Mouse (Mus musculus) limb, embryonic 10.5 days (tissue): Measurements from ENCODE around the gene Krt1. TPM values are rescaled to one million over a fixed set of nuclear protein-coding genes. Genes with fewer than 3 reads are reported as not detected.

ENCODE experiments used
- DNase-seq: peaks from one replicate; pipeline ENCODE4 v3.0.0-alpha.2; 2017; ENCODE audit warnings: low spot score
- H3K27ac ChIP-seq: fragments of 300-500 bp; sonication (generic); 2 replicates; pipeline ENCODE4 v1.5.1; 2016; ENCODE audit warnings: mild to moderate bottlenecking
- H3K27me3 ChIP-seq: fragments of 300-500 bp; sonication (generic); 2 replicates; pipeline ENCODE4 v1.6.1; 2016; ENCODE audit warnings: low read depth, mild to moderate bottlenecking; ENCODE audit not compliant: poor library complexity, severe bottlenecking
- H3K36me3 ChIP-seq: fragments of 300-500 bp; sonication (generic); 2 replicates; pipeline ENCODE4 v1.6.1; 2016; ENCODE audit warnings: mild to moderate bottlenecking, moderate library complexity
- H3K4me1 ChIP-seq: fragments of 300-500 bp; sonication (generic); 2 replicates; pipeline ENCODE4 v1.6.1; 2016
- H3K4me3 ChIP-seq: fragments of 300-500 bp; sonication (generic); 2 replicates; pipeline ENCODE4 v1.5.1; 2016; ENCODE audit warnings: mild to moderate bottlenecking, moderate library complexity
- H3K9me3 ChIP-seq: fragments of 300-500 bp; sonication (generic); replicated peaks from 2 replicates; pipeline ENCODE4 v1.6.1; 2016; ENCODE audit warnings: mild to moderate bottlenecking
- WGBS: fragments of 180-500 bp; shearing (Covaris S2); methylation state at CpG from one replicate; pipeline ENCODE4 v1.1.7; 2016; 5-methylcytosine and 5-hydroxymethylcytosine counted together
- polyA plus RNA-seq: library from polyadenylated mRNA; unstranded; fragments of >200 nt; fragmentation: Nextera tagmentation; extraction: Ambion mirVana; gene quantifications from 2 replicates; pipeline ENCODE4 v1.2.1, GENCODE M21; 2016

The Krt1 gene
- polyA plus RNA-seq, 1 experiment from 2014 or later: 0.96 TPM

DNA sequence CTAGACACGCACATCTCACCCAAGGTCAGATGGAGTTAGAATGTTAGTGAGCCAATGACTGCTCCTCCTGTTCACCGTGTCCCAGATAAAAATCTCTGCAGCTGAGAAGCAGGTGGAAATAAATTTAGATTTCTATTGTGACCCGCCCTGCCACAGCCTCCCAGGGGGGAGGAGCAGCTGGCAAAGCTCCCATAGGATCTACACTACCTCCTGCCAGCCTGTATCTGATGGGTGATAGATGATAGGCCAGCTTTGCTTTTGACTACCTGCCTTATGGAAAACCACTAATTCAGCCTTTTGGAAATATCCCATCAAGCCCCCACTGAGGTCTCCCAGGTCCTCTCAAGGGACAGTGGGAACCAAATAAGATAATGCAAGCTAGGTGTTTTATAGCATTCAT, 5.1 kb upstream of the Krt1 start:
- peaks cover 97% of the 10 kb centered on the region for H3K27me3 ChIP-seq
- no peaks in the 10 kb centered on the region for H3K36me3 ChIP-seq
- no peaks in the 10 kb centered on the region for H3K9me3 ChIP-seq
- H3K27ac ChIP-seq: no peak overlapping the region
- H3K4me3 ChIP-seq: no peak overlapping the region
- peaks cover 23% of the 10 kb centered on the region for H3K4me1 ChIP-seq
- no peak for DNase-seq
- 82% methylated on average over 3 of the region's 3 CpGs for WGBS

DNA sequence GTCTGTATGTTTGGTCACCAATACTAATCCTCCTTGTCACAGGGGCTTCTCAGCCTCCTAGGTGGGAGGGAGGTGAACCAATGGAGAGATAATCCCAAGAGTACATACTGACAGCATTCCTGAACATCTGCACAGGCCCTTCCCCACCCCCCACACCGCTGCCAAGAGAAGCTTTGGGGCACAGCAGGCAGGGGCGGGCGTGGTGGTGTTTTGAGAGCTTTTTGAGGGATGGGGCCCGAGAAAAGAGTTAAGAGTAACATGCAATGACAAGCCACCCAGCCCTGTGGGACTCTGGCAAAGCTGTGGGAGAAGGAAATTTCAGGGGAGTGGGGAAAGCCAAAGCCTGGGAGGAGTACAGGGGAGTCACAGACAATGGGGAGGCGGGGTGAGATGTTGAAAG, 3.7 kb upstream of the Krt1 start:
- Histone ChIP-seq H3K27me3 (peaks cover 92% of the 10 kb centered on the region), H3K36me3 (no peaks in the 10 kb centered on the region), H3K9me3 (no peaks in the 10 kb centered on the region), H3K4me3 (no peak overlapping the region), H3K4me1 (peaks cover 11% of the 10 kb centered on the region), H3K27ac (no peak overlapping the region)
- 18% methylated on average over 5 of the region's 5 CpGs for WGBS
- DNase-seq: no peak

DNA sequence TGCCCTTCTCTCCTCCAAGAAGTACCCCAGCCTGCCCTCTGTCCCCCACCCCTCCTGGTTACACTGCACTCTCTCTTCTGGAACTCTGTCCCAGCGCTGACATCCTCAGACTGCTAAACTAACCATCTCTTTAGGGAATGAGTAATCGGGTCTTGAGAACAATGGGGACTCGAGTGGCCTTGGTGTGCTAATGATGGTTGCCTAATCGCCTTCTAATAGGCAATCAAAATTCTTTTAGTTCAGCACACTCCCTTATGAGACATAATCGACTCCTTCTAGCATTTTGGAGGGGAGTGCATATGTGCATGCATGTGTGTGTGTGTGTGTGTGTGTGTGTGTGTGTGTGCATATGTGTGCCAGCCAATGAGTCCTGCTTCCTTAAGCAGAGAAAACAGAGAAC, 2.0 kb upstream of the Krt1 start:
- H3K27me3 ChIP-seq: peaks cover 82% of the 10 kb centered on the region
- no peaks in the 10 kb centered on the region for H3K36me3 ChIP-seq
- H3K9me3 ChIP-seq: no peaks in the 10 kb centered on the region
- H3K4me1 ChIP-seq: peaks cover 4% of the 10 kb centered on the region; the same call in 1 of the 2 replicates
- 42% methylated on average over 5 of the region's 5 CpGs for WGBS
- no peak overlapping the region for H3K27ac ChIP-seq
- H3K4me3 ChIP-seq: no peak overlapping the region
- DNase-seq: no peak

DNA sequence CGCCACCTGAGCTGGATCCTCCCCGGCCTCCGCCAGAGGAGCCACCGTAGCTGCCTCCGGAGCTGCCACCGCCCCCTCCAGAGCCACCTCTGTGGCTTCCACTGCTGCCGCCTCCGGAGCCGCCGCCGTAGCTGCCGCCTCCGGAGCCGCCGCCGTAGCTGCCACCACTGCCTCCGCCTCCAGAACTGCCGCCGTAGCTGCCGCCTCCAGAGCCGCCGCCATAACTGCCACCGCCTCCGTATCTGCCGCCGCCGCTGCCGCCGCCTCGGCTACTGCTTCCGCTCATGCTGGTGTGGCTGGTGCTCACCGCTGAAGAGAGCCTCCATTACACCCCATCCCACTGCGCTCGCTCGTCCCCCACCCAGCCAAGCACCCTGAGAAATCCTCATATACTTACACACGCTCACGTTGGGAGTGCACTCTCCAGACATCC, 4.6 kb downstream of the Krt1 start:
- peak overlapping the region; percentile 82 for H3K27ac ChIP-seq
- peaks cover 65% of the 10 kb centered on the region for H3K27me3 ChIP-seq
- H3K9me3 ChIP-seq: no peaks in the 10 kb centered on the region
- WGBS: 0% methylated on average over 37 of the region's 37 CpGs
- H3K36me3 ChIP-seq: no peaks in the 10 kb centered on the region
- peaks cover 15% of the 10 kb centered on the region for H3K4me1 ChIP-seq
- peak overlapping the region; percentile 61 for H3K4me3 ChIP-seq
- peak; percentile 73 for DNase-seq

DNA sequence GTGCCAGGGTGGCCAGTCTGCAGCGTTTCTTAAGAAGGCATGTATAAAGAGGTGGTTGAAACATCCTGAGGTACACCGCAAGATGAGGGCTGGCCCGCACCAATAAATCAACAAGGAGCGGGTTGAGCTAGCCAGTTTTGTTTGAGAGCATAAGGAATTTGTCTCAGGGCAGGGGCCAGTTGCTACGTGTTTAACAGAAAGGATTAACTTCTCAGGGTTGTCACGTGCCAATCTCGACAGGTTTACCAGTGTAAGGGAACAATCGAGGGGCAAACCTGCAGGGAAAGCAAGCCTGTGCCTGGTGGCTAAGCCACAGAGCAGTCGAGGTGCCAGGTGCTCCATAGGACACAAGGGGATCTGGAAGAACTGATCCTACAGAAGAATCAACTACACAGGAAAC, 7.4 kb downstream of the Krt1 start:
- H3K27me3 ChIP-seq: peaks cover 55% of the 10 kb centered on the region
- no peak for DNase-seq

DNA sequence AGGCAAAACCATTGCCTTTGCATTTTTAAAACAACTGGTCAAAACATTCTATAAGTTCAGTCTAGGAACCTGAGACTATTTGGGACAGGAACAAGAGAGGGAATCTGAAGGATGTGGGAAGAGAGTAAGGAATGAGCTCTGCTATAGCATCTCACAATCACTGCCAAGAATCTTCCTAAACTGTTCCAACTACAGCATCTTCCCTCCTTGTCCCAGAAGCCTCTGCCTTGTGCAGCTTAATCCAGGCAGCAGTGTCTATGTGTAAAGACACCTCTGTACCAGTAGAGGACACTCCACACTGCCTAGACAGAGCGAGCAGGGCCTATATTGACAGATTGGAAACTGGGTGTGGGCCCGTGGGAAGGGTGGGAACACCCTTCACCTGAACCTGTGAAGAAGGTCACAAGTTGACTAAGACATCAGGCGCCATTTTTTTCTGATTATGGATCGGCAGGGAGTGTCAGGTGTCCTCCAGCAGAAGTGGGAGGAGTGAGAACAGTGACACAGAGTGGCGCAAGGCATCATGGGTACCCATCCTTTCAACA, 15.7 kb downstream of the Krt1 start:
- 70% methylated on average over 5 of the region's 5 CpGs for WGBS
- H3K4me1 ChIP-seq: 0 out of 2 replicates have a peak, but pooled peaks cover 4% of the 10 kb centered on the region
- H3K27ac ChIP-seq: no peak overlapping the region
- no peak overlapping the region for H3K4me3 ChIP-seq
- H3K27me3 ChIP-seq: no peaks in the 10 kb centered on the region
- H3K9me3 ChIP-seq: no peaks in the 10 kb centered on the region
- DNase-seq: no peak
- no peaks in the 10 kb centered on the region for H3K36me3 ChIP-seq

More for the DNA sequence above, 7.4 kb downstream of the Krt1 start:
- no peak overlapping the region for H3K27ac ChIP-seq
- H3K4me1 ChIP-seq: peaks cover 15% of the 10 kb centered on the region
- no peak overlapping the region for H3K4me3 ChIP-seq
- WGBS: 69% methylated on average over 9 of the region's 9 CpGs
- no peaks in the 10 kb centered on the region for H3K36me3 ChIP-seq
- H3K9me3 ChIP-seq: no peaks in the 10 kb centered on the region

DNA sequence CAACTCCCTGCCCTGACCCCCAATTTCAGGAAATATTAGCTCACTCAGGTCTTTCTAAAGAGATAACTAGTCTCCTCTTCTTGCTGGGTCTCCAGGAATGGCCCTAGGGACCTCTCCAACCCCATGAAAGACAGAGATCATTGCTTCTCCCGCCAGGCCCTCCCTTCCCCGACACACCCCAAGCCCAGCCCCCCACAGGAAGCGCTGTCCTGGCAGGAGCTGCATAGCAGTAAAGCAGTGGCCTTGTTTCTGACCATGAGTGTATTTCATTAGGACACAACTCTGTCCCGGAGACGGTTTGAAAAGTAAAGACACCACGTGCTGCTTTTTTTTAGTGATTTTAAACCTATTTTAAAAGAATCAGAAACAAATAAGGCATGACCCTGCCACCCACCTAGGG, 17.5 kb downstream of the Krt1 start:
- 0 out of 2 replicates have a peak, but pooled peaks cover 4% of the 10 kb centered on the region for H3K4me1 ChIP-seq
- H3K9me3 ChIP-seq: no peaks in the 10 kb centered on the region
- no peaks in the 10 kb centered on the region for H3K36me3 ChIP-seq
- H3K27ac ChIP-seq: no peak overlapping the region
- 47% methylated on average over 6 of the region's 6 CpGs for WGBS
- no peak for DNase-seq
- H3K4me3 ChIP-seq: no peak overlapping the region
- H3K27me3 ChIP-seq: no peaks in the 10 kb centered on the region

DNA sequence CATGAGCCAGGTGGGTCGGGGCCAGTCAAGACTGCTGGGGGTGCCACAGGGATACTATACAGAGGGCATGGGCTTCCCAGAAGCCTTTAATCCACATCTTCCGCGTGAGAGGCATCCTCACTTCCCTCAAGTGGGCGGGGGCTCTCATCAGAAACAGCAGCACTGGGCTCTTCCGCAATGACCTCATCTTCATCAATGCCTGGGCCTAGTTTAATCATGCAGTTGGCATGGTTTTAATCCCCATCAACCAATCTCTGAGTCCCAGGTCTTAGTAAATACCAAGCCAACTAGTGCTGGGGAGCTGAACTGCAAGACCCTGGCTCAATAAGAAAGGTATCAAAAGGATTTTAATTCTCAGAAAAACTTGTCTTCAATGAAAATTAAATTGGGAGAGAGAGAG, 21.2 kb downstream of the Krt1 start:
- H3K4me3 ChIP-seq: no peak overlapping the region
- no peaks in the 10 kb centered on the region for H3K27me3 ChIP-seq
- no peaks in the 10 kb centered on the region for H3K9me3 ChIP-seq
- no peaks in the 10 kb centered on the region for H3K36me3 ChIP-seq
- H3K27ac ChIP-seq: no peak overlapping the region
- 67% methylated on average over 5 of the region's 5 CpGs for WGBS
- H3K4me1 ChIP-seq: 0 out of 2 replicates have a peak, but pooled peaks cover 4% of the 10 kb centered on the region
- DNase-seq: no peak

DNA sequence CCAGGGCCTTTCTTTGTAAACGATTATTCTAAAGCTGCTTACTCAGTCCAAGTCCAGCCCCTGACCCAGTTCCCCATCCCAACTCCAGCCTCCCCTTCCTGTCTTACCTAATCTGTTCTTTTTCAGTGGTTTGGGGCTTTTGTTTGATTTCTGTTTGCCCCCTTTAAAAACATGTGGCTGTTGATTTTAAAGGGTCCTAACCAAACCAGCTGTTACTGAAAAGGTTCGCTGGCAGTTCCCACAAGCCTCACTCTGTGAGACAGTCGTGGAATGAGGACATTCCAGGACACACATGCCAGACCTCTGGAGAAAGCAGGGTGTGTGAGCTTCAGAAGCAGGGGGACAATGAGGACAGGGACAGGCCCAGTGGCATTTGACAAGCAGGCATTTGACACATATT, 28.8 kb downstream of the Krt1 start:
- Histone ChIP-seq H3K4me3 (no peak overlapping the region), H3K9me3 (no peaks in the 10 kb centered on the region), H3K4me1 (0 out of 2 replicates have a peak, but pooled peaks cover 4% of the 10 kb centered on the region), H3K27me3 (peaks cover 8% of the 10 kb centered on the region; the same call in 1 of the 2 replicates), H3K36me3 (no peaks in the 10 kb centered on the region), H3K27ac (no peak overlapping the region)
- DNase-seq: no peak
- 42% methylated on average over 3 of the region's 3 CpGs for WGBS

DNA sequence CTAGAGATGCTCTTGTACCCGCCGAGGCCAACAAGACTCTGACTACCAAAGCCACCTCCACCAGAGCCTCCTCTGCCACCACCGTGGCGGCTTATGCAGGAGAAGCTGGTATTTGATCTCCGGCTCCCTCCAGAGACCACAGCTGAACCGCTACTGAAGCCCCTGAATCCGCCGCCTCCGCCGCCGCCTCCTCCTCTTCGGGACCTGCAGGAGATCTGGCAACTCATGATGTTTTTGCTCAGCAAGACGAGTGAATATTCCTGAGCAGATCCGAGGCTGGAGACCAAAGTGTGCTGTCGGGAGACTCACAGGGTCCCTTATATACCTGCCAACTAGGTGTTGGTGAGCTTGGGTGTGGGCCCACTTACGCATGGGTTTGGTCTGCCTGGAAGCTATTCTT, 32.7 kb downstream of the Krt1 start, which contains the start of gene Krt2:
Gene Krt2 (minus strand): TSS at position 295 of the 400 bp plus-strand sequence.
- Histone ChIP-seq H3K36me3 (no peaks in the 10 kb centered on the region), H3K27ac (no peak within 1 kb of the TSS), H3K9me3 (no peaks in the 10 kb centered on the region), H3K4me3 (no peak within 1 kb of the TSS), H3K27me3 (peaks cover 8% of the 10 kb centered on the region; the same call in 1 of the 2 replicates), H3K4me1 (no peaks in the 10 kb centered on the region)
- 77% methylated on average over 16 of the region's 16 CpGs for WGBS
- DNase-seq: no peak

DNA sequence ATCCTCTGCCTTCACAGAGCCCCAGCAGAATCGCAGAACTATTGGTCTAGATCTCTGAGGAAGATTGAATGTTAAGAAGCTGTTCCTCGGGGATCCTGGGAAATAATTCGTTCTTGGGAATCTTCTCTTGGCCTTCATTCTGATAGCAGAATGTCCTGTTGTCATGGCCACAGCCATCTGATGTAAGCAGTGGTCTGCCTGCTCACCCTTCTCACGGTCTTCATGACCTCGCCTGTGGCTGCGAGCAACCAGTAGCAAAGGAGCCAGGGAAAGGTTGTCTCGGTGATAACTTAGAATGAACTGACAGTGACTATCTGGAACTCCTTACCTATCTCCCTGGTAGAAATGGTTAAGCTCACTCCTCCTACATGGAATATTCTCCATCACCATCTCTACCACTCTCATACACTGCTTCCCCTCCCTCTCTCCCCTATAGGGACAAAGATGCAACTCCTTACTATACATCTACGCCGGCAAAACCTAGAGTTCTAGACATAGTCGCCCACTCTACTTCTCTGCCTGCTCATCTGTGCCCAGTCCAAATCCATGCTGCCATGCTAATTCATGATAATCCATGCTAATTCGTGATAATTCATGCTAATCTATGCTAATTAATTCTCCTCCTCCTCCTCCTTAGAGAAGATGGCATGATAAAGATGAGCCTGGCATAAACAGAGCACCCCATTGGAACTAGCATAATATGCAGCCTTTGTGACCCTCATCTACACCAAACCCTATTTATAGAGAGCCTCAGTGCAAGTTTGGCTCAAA, 47.4 kb downstream of the Krt1 start:
- Histone ChIP-seq H3K4me1 (no peaks in the 10 kb centered on the region), H3K27me3 (0 out of 2 replicates have a peak, but pooled peaks cover 6% of the 10 kb centered on the region), H3K36me3 (no peaks in the 10 kb centered on the region), H3K4me3 (no peak overlapping the region), H3K27ac (no peak overlapping the region), H3K9me3 (no peaks in the 10 kb centered on the region)
- no peak for DNase-seq
- WGBS: 84% methylated on average over 11 of the region's 11 CpGs

DNA sequence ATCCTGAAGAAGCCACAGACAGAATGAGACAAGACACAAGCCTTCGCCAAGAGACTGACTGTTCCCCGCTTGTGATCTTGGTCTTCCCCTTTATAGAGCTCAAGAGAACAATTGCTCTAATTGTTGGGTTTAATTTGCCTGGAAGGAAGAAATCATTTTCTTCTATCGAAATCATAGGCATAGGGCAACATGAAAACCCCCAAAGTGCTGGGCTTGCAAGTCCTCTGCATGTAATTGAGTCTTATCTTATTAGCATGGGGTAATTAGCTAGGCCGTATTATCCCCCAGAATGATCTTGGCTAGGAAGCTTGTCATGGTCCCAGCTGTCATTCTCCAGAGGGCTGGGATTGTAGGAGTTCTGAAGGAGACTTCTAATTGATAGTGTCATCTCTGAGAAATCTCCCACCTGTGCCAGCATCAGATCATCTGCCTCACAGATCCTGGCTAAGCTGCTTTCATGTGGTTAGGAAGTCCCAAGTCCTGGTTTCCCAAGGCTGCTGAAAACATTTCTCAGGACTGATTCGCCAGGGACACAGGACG, 48.2 kb downstream of the Krt1 start, which contains the start of gene Krt73:
Gene Krt73 (minus strand): TSS at position 51 of the 540 bp plus-strand sequence.
- Histone ChIP-seq H3K27ac (no peak within 1 kb of the TSS), H3K36me3 (no peaks in the 10 kb centered on the region), H3K4me3 (no peak within 1 kb of the TSS), H3K27me3 (0 out of 2 replicates have a peak, but pooled peaks cover 6% of the 10 kb centered on the region), H3K4me1 (no peaks in the 10 kb centered on the region), H3K9me3 (no peaks in the 10 kb centered on the region)
- no peak for DNase-seq
- 83% methylated on average over 6 of the region's 6 CpGs for WGBS
